Mouse (Mus musculus): ENCODE measurements around the gene Gmfb.

DNA sequence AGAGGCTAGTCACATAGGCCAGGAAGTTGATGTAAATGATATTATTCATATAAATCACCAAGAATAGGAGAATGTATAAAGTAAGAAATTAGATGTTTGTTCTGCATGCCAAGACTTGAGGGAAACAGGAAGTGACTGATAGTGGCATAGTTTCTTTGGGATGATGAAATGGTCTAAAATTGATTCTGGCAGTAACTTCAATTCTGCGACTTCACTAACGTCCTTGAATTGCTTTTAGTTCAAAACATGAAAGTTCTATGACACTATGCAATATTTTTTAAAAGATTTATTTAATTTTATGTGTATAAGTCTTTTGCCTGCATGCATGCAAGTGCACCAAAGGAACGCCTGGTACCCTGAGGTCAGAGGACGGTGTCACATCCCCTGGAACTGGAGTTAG lies 18.8 kb downstream of the Gmfb start:
- TF ChIP-seq CTCF (IDR thresholded peaks at IDR 0.05; ENCODE audit: low read depth) (no peak), EP300 (optimal IDR thresholded peaks at IDR 0.05) (no peak)
